Mouse (Mus musculus): Measurements from ENCODE around the gene Car5a.

Gene Car5a

DNA sequence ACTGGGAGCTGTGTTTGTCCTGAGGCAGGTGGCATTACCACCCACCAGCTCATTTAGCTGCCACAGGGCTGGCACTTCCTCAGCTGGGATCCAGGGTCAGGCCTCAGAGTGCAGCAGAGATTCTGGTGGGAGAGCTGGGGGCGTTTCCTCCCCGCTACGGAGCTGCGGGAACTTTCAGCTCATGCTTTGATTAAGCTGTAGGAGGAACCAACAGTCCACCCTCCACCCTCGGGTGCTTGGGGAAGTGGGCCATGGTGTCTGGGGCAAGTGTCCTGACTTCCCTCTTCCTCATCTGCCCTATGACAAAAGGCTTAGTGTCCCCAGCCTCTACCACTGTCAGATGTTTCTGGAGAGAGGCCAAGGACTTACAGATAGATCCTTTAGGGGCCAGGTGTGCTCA is 67.5 kb downstream of the Car5a start:
- no peak for DNase-seq

DNA sequence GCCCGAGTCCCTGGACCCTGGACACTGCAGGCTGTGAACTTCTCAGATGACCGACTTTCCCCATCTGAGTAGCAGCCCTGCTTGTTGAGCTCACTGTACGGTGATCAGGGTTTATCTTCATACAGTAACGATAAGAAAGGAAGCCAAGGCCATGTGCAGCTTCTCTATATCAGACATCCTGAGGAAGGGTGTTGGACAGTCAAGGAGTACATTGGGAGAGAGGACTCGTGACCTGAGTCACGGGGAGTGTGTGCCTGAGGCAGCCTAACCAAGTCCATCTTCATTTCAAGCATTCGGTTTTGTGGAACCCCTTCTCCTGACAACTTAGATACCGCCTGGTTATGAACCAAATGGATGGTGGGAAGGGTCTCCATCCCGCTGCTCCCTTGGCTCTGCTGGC is 69.2 kb downstream of the Car5a start:
- DNase-seq, result no peak

GRCm38 (mm10) chr8:121875045-121875444 is 69.7 kb downstream of the Car5a start:
- no peak for DNase-seq

DNA sequence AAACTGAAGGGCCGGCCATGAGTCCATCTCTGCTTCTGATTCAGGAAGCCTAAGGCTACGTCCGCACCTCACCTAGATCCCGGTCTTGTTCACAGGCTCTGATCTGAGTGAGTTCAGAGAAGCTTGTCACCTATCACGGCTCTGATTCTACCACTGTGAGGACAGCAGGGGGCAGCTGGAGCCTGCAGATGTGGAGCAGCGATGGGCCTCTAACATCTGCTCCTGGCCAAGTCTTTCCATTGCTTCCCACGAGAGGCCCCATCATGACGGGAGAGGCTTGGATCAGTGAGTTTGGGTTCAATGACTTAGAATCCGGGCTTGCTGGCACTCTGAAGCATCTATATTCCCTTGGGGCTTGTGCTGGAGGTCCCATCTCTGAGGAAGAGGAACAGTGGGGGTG is 70.7 kb downstream of the Car5a start:
- no peak for DNase-seq

GRCm38 (mm10) chr8:121871833-121872440 is 72.8 kb downstream of the Car5a start:
- no peak for DNase-seq

- no peak for DNase-seq
Measured at GRCm38 (mm10) chr8:121870190-121870589, 74.5 kb downstream of the Car5a start.

DNA sequence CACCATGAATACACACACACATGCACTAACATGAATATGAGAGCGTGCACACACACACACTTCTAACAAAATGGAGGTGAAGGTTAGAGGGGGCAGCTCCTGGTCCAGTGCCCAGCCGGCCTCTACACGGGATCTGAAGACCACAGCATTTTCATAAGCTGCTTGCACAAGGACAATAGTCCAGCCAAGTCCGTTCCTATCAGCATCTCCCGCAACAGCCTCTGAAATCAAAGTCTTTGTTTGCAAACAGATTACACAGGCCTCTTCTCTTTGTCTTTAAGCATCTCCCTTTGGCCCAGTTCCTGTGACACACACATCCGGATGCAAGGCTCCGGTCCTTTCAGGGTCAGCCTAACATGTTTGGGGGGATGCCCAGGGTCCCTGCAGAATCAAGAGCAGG is 75.8 kb downstream of the Car5a start:
- no peak for DNase-seq

DNA sequence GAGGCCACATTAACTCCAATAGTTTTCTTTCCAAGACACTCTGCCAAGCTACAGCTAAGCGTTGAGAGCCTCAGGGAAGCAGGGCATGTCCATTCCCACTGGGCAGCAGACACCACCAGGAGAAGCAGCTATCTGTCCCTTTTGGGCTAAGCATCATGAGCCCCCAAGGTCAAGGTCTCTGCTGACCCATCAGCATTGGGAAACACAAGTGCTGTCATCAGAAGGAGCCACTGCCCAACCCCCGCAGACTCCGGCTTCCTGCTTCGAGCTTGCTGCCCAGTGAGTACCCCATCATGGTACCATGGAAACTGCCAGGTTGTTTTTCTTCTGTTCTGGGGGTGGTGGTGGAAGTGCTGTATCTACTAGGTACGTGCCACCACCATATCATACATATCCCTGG is 76.5 kb downstream of the Car5a start:
- DNase-seq, result no peak

Data from cerebellum, postnatal 10 days (tissue).